Mouse (Mus musculus) left cerebral cortex, postnatal 14 days (tissue): ENCODE measurements at regions not wholly inside any gene's neighbourhood (a gene's known extent, or its start where the extent isn't known, plus 50 kb on each side); places are given as distances from the start of the nearest gene placed in this dataset.

Experiments used
- DNase-seq, 2 experiments: peaks; one replicate each; pipeline ENCODE4 v3.0.0; 2021 to 2022; ENCODE audit warnings: low spot score in 2 of 2, mixed read lengths in 1 of 2
- intact Hi-C: fragments of 180-260 bp; cut with DNase I; formaldehyde crosslinking; loops from one replicate; pipeline ENCODE4 v1.15.1; 2025
- microRNA-seq, 2 experiments: library from miRNA; unstranded; fragments of <30 nt; microRNA quantifications; one replicate each; pipeline ENCODE4 v1.2.0; 2022

GRCm38 (mm10) chrX:12844431-12844830, 82.6 kb upstream of the Med14 start:
- no peak for DNase-seq
- intact Hi-C loops, result no loop called here

GRCm38 (mm10) chrX:12841021-12841325, 79.1 kb upstream of the Med14 start:
- intact Hi-C loops, result no loop called here
- no peak for DNase-seq

- intact Hi-C loops, result loop anchor here (1.0 kb wide), 1 partner anchor 78 kb away; the partner anchor contains the start of gene Med14
- peak; percentile 83 to 87 for DNase-seq
Observed at GRCm38 (mm10) chrX:12840160-12841020, 78.5 kb upstream of the Med14 start.

GRCm38 (mm10) chrX:12839406-12840159, 77.7 kb upstream of the Med14 start:
- intact Hi-C loops, result loop anchor here (1.0 to 5.0 kb wide), 2 partner anchors 77 to 142 kb away; partner anchors contain the start of gene Med14
- peak; percentile 49 to 71 for DNase-seq

- intact Hi-C loops, result loop anchor here (5.0 kb wide), 1 partner anchor 141 kb away; no protein-coding TSS in a partner anchor
- no peak for DNase-seq
Observed at GRCm38 (mm10) chrX:12837821-12838220, 75.9 kb upstream of the Med14 start.

- DNase-seq, result no peak
- intact Hi-C loops, result loop anchor here (5.0 kb wide), 1 partner anchor 137 kb away; no protein-coding TSS in a partner anchor
Observed at GRCm38 (mm10) chrX:12834681-12835080, 72.8 kb upstream of the Med14 start.

GRCm38 (mm10) chrX:12832709-12833108, 70.8 kb upstream of the Med14 start:
- intact Hi-C loops, result no loop called here
- DNase-seq, result no peak

- intact Hi-C loops, result no loop called here
- DNase-seq, result no peak
Observed at GRCm38 (mm10) chrX:12829165-12829564, 67.3 kb upstream of the Med14 start.

- no peak for DNase-seq
- intact Hi-C loops, result no loop called here
Observed at GRCm38 (mm10) chrX:12827299-12827872, 65.5 kb upstream of the Med14 start.

GRCm38 (mm10) chrX:12826646-12827045, 64.8 kb upstream of the Med14 start:
- no peak for DNase-seq
- intact Hi-C loops, result no loop called here

GRCm38 (mm10) chrX:12825262-12825661, 63.4 kb upstream of the Med14 start:
- intact Hi-C loops, result no loop called here
- no peak for DNase-seq

- no peak for DNase-seq
- intact Hi-C loops, result no loop called here
Observed at GRCm38 (mm10) chrX:12824497-12824896, 62.6 kb upstream of the Med14 start.

- DNase-seq, result no peak
- intact Hi-C loops, result no loop called here
Observed at GRCm38 (mm10) chrX:12822777-12823176, 60.9 kb upstream of the Med14 start.

- no peak for DNase-seq
- intact Hi-C loops, result no loop called here
Observed at GRCm38 (mm10) chrX:12813083-12813660, 51.3 kb upstream of the Med14 start.

Small RNAs in the stretch of these regions (microRNA-seq; reads per million reads assigned to microRNA genes)
- gene Gm25063, result 0 reads per million in 2 experiments
